Mouse (Mus musculus) kidney, embryonic 16.5 days (tissue): ENCODE measurements at regions not wholly inside any gene's neighbourhood (a gene's known extent, or its start where the extent isn't known, plus 50 kb on each side); places are given as distances from the start of the nearest gene placed in this dataset.

ENCODE experiments used
- ATAC-seq: fragments of 200-750 bp; cut with Nextera tagmentation; 2 replicates; pipeline ENCODE4 v1.8.0; 2017; ENCODE audit warnings: moderate TSS enrichment; ENCODE audit not compliant: low FRiP score, low TSS enrichment
- H3K27ac ChIP-seq: fragments of 300-500 bp; sonication (generic); 2 replicates; pipeline ENCODE4 v1.5.1; 2014; ENCODE audit warnings: low read length
- H3K27me3 ChIP-seq: fragments of 300-500 bp; sonication (generic); 2 replicates; pipeline ENCODE4 v1.6.1; 2014; ENCODE audit warnings: low read length, control low read depth, mixed read lengths; ENCODE audit not compliant: insufficient read depth
- H3K36me3 ChIP-seq: fragments of 300-500 bp; sonication (generic); 2 replicates; pipeline ENCODE4 v1.6.1; 2014; ENCODE audit warnings: low read length, control low read depth, mixed read lengths; ENCODE audit not compliant: insufficient read depth
- H3K4me1 ChIP-seq: fragments of 300-500 bp; sonication (generic); 2 replicates; pipeline ENCODE4 v1.6.1; 2014; ENCODE audit warnings: low read length, control low read depth, mixed read lengths; ENCODE audit not compliant: insufficient read depth
- H3K4me2 ChIP-seq: fragments of 300-500 bp; sonication (generic); replicated peaks from 2 replicates; pipeline ENCODE4 v1.6.1; 2014; ENCODE audit warnings: low read depth, low read length
- H3K4me3 ChIP-seq: fragments of 300-500 bp; sonication (generic); 2 replicates; pipeline ENCODE4 v1.5.1; 2014; ENCODE audit warnings: mild to moderate bottlenecking, low read length
- H3K9ac ChIP-seq: fragments of 300-500 bp; sonication (generic); replicated peaks from 2 replicates; pipeline ENCODE4 v1.6.1; 2014; ENCODE audit warnings: low read length
- H3K9me3 ChIP-seq: fragments of 300-500 bp; sonication (generic); 2 replicates; pipeline ENCODE4 v1.6.1; 2016; ENCODE audit warnings: low read length, control low read depth
- WGBS: fragments of 180-500 bp; shearing (Covaris S2); extraction: QIAGEN DNeasy Blood & Tissue Kit; methylation state at CpG from one replicate; pipeline ENCODE4 v1.1.7; 2014; 5-methylcytosine and 5-hydroxymethylcytosine counted together

GRCm38 (mm10) chr12:112330557-112330956 lies 158.7 kb upstream of the A530016L24Rik start:
- WGBS = 53% methylated on average over 5 of the region's 5 CpGs

GRCm38 (mm10) chr12:112331061-112331460 lies 158.2 kb upstream of the A530016L24Rik start:
- Histone ChIP-seq H3K4me2 (no peak overlapping the region), H3K4me1 (peaks cover 60% of the 10 kb centered on the region), H3K36me3 (no peaks in the 10 kb centered on the region), H3K27ac (no peak overlapping the region), H3K9me3 (no peaks in the 10 kb centered on the region), H3K9ac (no peak overlapping the region), H3K27me3 (peaks cover 46% of the 10 kb centered on the region), H3K4me3 (no peak overlapping the region)
- WGBS = 71% methylated on average over 16 of the region's 16 CpGs
- no peak for ATAC-seq

More at GRCm38 (mm10) chr12:112330557-112330956, 158.7 kb upstream of the A530016L24Rik start:
- H3K36me3 ChIP-seq = no peaks in the 10 kb centered on the region
- H3K4me2 ChIP-seq = no peak overlapping the region
- H3K27me3 ChIP-seq = peaks cover 49% of the 10 kb centered on the region
- no peak overlapping the region for H3K27ac ChIP-seq
- no peak for ATAC-seq
- peaks cover 58% of the 10 kb centered on the region for H3K4me1 ChIP-seq
- H3K9me3 ChIP-seq = no peaks in the 10 kb centered on the region
- H3K9ac ChIP-seq = no peak overlapping the region
- H3K4me3 ChIP-seq = no peak overlapping the region

- no peak overlapping the region for H3K27ac ChIP-seq
- ATAC-seq = peak; percentile 27; the same call in 1 of the 2 replicates
- H3K9me3 ChIP-seq = no peaks in the 10 kb centered on the region
- no peak overlapping the region for H3K4me3 ChIP-seq
- H3K4me1 ChIP-seq = peaks cover 67% of the 10 kb centered on the region
- H3K36me3 ChIP-seq = no peaks in the 10 kb centered on the region
- H3K9ac ChIP-seq = no peak overlapping the region; the same call in 1 of the 2 replicates
- H3K27me3 ChIP-seq = peaks cover 32% of the 10 kb centered on the region
- H3K4me2 ChIP-seq = no peak overlapping the region
- WGBS = 35% methylated on average over 19 of the region's 19 CpGs
Observed at GRCm38 (mm10) chr12:112333125-112334079, 155.8 kb upstream of the A530016L24Rik start.

GRCm38 (mm10) chr12:112334106-112334855 lies 155.0 kb upstream of the A530016L24Rik start:
- Histone ChIP-seq H3K4me1 (peaks cover 73% of the 10 kb centered on the region), H3K36me3 (no peaks in the 10 kb centered on the region), H3K4me3 (no peak overlapping the region), H3K27me3 (peaks cover 26% of the 10 kb centered on the region), H3K9ac (no peak overlapping the region; the same call in 1 of the 2 replicates), H3K27ac (no peak overlapping the region), H3K9me3 (no peaks in the 10 kb centered on the region), H3K4me2 (no peak overlapping the region)
- 51% methylated on average over 20 of the region's 20 CpGs for WGBS
- ATAC-seq = no peak

- Histone ChIP-seq H3K4me1 (peaks cover 70% of the 10 kb centered on the region), H3K36me3 (no peaks in the 10 kb centered on the region), H3K9ac (no peak overlapping the region), H3K9me3 (no peaks in the 10 kb centered on the region), H3K27me3 (peaks cover 17% of the 10 kb centered on the region), H3K27ac (no peak overlapping the region), H3K4me3 (no peak overlapping the region), H3K4me2 (no peak overlapping the region)
- WGBS = 46% methylated on average over 7 of the region's 7 CpGs
- ATAC-seq = no peak
Observed at GRCm38 (mm10) chr12:112335641-112336040, 153.6 kb upstream of the A530016L24Rik start.

- Histone ChIP-seq H3K4me1 (peaks cover 59% of the 10 kb centered on the region), H3K4me2 (no peak overlapping the region), H3K4me3 (no peak overlapping the region), H3K27me3 (peaks cover 10% of the 10 kb centered on the region; the same call in 1 of the 2 replicates), H3K27ac (no peak overlapping the region), H3K9me3 (no peaks in the 10 kb centered on the region), H3K36me3 (no peaks in the 10 kb centered on the region), H3K9ac (no peak overlapping the region)
- 76% methylated on average over 9 of the region's 9 CpGs for WGBS
- no peak for ATAC-seq
Observed at GRCm38 (mm10) chr12:112336691-112337295, 152.5 kb upstream of the A530016L24Rik start.

GRCm38 (mm10) chr12:112337443-112337842 lies 151.8 kb upstream of the A530016L24Rik start:
- Histone ChIP-seq H3K4me3 (no peak overlapping the region), H3K36me3 (no peaks in the 10 kb centered on the region), H3K9ac (no peak overlapping the region), H3K4me1 (peaks cover 53% of the 10 kb centered on the region), H3K4me2 (no peak overlapping the region), H3K27ac (0 out of 2 replicates have a peak overlapping the region, but pooled peaks have one; percentile 2), H3K27me3 (peaks cover 10% of the 10 kb centered on the region; the same call in 1 of the 2 replicates), H3K9me3 (no peaks in the 10 kb centered on the region)
- WGBS = 51% methylated on average over 11 of the region's 11 CpGs
- no peak for ATAC-seq

- Histone ChIP-seq H3K4me3 (no peak overlapping the region), H3K27me3 (peaks cover 10% of the 10 kb centered on the region; the same call in 1 of the 2 replicates), H3K4me2 (no peak overlapping the region), H3K36me3 (no peaks in the 10 kb centered on the region), H3K4me1 (peaks cover 48% of the 10 kb centered on the region), H3K9ac (no peak overlapping the region), H3K27ac (no peak overlapping the region), H3K9me3 (no peaks in the 10 kb centered on the region)
- WGBS = 32% methylated on average over 15 of the region's 15 CpGs
- no peak for ATAC-seq
Observed at GRCm38 (mm10) chr12:112338976-112339375, 150.3 kb upstream of the A530016L24Rik start.

- Histone ChIP-seq H3K27ac (no peak overlapping the region), H3K4me2 (no peak overlapping the region), H3K4me1 (peaks cover 48% of the 10 kb centered on the region), H3K27me3 (peaks cover 10% of the 10 kb centered on the region; the same call in 1 of the 2 replicates), H3K36me3 (no peaks in the 10 kb centered on the region), H3K4me3 (no peak overlapping the region), H3K9me3 (no peaks in the 10 kb centered on the region), H3K9ac (no peak overlapping the region)
- ATAC-seq = no peak
- 48% methylated on average over 11 of the region's 11 CpGs for WGBS
Observed at GRCm38 (mm10) chr12:112339481-112340179, 149.6 kb upstream of the A530016L24Rik start.
